Mouse (Mus musculus) heart, embryonic 12.5 days (tissue): ENCODE results near the gene Lamb2. TPM values are rescaled to one million over a fixed set of nuclear protein-coding genes. Genes with fewer than 3 reads are reported as not detected.

Experiments used
- ATAC-seq: fragments of 200-750 bp; cut with Nextera tagmentation; 2 replicates; pipeline ENCODE4 v1.8.0; 2017; ENCODE audit warnings: moderate TSS enrichment, moderate library complexity; ENCODE audit not compliant: insufficient number of reproducible peaks, low FRiP score
- H3K27ac ChIP-seq: fragments of 300-500 bp; sonication (generic); 2 replicates; pipeline ENCODE4 v1.5.1; 2016; ENCODE audit warnings: mild to moderate bottlenecking, moderate library complexity; ENCODE audit not compliant: poor library complexity, severe bottlenecking
- H3K27me3 ChIP-seq: fragments of 300-500 bp; sonication (generic); replicated peaks from 2 replicates; pipeline ENCODE4 v1.6.1; 2016; ENCODE audit warnings: mild to moderate bottlenecking, moderate library complexity
- H3K36me3 ChIP-seq: fragments of 300-500 bp; sonication (generic); 2 replicates; pipeline ENCODE4 v1.6.1; 2016; ENCODE audit warnings: mild to moderate bottlenecking, moderate library complexity
- H3K4me1 ChIP-seq: fragments of 300-500 bp; sonication (generic); replicated peaks from 2 replicates; pipeline ENCODE4 v1.6.1; 2016; ENCODE audit warnings: mild to moderate bottlenecking
- H3K4me2 ChIP-seq: fragments of 300-500 bp; sonication (generic); 2 replicates; pipeline ENCODE4 v1.6.1; 2016; ENCODE audit warnings: mild to moderate bottlenecking, moderate library complexity
- H3K4me3 ChIP-seq: fragments of 300-500 bp; sonication (generic); 2 replicates; pipeline ENCODE4 v1.5.1; 2016; ENCODE audit warnings: mild to moderate bottlenecking
- H3K9ac ChIP-seq: fragments of 300-500 bp; sonication (generic); 2 replicates; pipeline ENCODE4 v1.6.1; 2016; ENCODE audit warnings: mild to moderate bottlenecking, moderate library complexity
- H3K9me3 ChIP-seq: fragments of 300-500 bp; sonication (generic); replicated peaks from 2 replicates; pipeline ENCODE4 v1.6.1; 2016; ENCODE audit warnings: mild to moderate bottlenecking, moderate library complexity
- WGBS: fragments of 180-500 bp; shearing (Covaris S2); methylation state at CpG from one replicate; pipeline ENCODE4 v1.1.7; 2016; 5-methylcytosine and 5-hydroxymethylcytosine counted together
- polyA plus RNA-seq: library from polyadenylated mRNA; unstranded; fragments of >200 nt; fragmentation: Nextera tagmentation; extraction: Ambion mirVana; gene quantifications from 2 replicates; pipeline ENCODE4 v1.2.1, GENCODE M21; 2016

The Lamb2 gene
- polyA plus RNA-seq, 1 experiment from 2014 or later, result 67.2 TPM

DNA sequence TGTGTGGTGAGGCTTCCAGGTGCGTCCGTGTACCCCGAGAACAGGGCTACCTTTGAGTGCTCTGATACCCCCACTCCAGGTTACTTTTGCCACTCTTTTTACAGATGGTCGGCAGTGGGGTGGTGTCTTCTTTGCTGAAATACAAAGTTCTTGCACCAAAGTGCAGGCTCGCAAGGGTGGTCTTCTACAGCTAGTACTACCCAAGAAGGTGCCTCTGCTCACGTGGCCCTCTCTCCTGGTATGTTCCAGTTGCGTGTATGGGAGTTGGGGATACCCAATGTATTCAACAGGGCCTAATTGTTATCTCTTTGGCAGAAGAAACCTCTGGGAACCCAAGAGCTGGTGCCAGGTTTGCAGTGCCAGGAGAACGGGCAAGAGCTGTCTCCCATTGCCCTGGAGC lies 13.7 kb downstream of the Lamb2 start:
- Histone ChIP-seq H3K36me3 (peaks cover 81% of the 10 kb centered on the region), H3K27ac (no peak overlapping the region), H3K9me3 (no peaks in the 10 kb centered on the region), H3K4me2 (no peak overlapping the region), H3K4me1 (peaks cover 26% of the 10 kb centered on the region), H3K27me3 (no peaks in the 10 kb centered on the region), H3K9ac (no peak overlapping the region), H3K4me3 (no peak overlapping the region)
- ATAC-seq, result no peak
- WGBS, result 95% methylated on average over 8 of the region's 8 CpGs

DNA sequence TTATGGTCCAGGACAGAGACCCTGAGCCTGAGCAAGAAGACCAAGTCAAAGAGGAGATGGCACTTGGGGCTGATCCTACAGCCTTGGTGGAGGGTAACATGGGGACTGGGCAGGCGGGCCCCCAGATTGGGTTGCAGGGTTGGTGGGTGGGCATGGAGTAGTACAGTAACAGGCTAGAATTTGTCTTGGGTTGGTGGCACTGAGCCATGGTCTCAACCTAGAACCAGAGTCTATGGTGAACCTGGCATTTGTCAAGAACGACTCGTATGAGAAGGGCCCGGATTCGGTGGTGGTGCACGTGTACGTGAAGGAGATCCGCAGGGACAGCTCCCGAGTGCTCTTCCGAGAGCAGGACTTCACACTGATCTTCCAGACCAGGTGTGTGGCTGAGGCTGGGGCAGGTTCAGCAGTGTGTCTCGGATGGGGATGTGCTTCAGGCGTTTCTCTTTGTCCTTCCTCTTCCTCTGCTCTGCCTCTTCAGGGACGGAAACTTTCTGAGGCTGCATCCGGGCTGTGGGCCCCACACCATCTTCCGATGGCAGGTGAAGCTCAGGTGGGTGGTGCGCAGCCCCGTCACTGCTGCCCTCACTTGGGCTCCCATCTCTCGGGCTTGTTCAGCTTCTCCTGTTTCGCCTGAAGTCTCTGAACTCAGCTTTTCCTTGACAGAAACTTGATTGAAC lies 14.8 kb downstream of the Lamb2 start:
- H3K27me3 ChIP-seq, result no peaks in the 10 kb centered on the region
- WGBS, result 95% methylated on average over 19 of the region's 19 CpGs
- H3K4me1 ChIP-seq, result peaks cover 25% of the 10 kb centered on the region
- no peak overlapping the region for H3K4me2 ChIP-seq
- H3K9ac ChIP-seq, result no peak overlapping the region
- ATAC-seq, result no peak
- H3K9me3 ChIP-seq, result no peaks in the 10 kb centered on the region
- no peak overlapping the region for H3K27ac ChIP-seq
- peaks cover 81% of the 10 kb centered on the region for H3K36me3 ChIP-seq
- no peak overlapping the region for H3K4me3 ChIP-seq

DNA sequence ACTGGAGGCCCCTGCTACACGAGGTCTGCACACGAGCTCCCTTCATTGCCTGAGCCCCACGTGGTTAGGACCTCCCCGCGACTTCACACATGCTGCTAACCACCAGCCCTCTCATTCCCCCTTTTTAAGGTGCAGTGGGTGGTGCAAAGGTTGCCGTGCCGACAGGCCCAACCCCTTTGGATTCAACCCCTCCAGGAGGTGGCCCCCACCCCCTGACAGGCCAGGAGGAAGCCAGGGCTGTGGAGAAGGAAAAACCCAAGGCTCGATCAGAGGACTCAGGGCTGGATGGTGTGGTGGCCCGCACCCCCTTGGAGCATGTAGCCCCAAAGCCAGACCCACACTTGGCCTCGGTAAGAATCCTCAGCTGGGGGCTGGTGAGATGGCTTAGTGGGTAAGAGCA lies 15.4 kb downstream of the Lamb2 start:
- H3K4me2 ChIP-seq, result no peak overlapping the region
- ATAC-seq, result no peak
- H3K27me3 ChIP-seq, result no peaks in the 10 kb centered on the region
- H3K9ac ChIP-seq, result no peak overlapping the region
- WGBS, result 81% methylated on average over 10 of the region's 10 CpGs
- H3K4me1 ChIP-seq, result peaks cover 19% of the 10 kb centered on the region
- no peak overlapping the region for H3K4me3 ChIP-seq
- H3K36me3 ChIP-seq, result peaks cover 81% of the 10 kb centered on the region
- no peaks in the 10 kb centered on the region for H3K9me3 ChIP-seq
- no peak overlapping the region for H3K27ac ChIP-seq

DNA sequence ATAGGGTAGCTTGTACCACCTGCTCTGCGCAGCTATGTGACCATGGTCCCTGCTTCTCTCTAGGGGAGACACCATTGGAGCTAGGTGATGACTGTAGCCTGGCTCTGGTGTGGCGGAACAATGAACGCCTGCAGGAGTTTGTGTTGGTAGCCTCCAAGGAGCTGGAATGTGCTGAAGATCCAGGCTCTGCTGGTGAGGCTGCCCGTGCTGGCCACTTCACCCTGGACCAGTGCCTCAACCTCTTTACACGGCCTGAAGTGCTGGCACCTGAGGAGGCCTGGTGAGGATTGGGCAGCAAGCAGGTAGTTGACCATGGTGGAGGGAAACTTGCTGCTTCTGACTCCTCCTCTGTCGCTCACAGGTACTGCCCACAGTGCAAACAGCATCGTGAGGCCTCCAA lies 19.7 kb downstream of the Lamb2 start:
- Histone ChIP-seq H3K27me3 (no peaks in the 10 kb centered on the region), H3K4me1 (no peaks in the 10 kb centered on the region), H3K9me3 (no peaks in the 10 kb centered on the region), H3K9ac (no peak overlapping the region), H3K4me3 (no peak overlapping the region), H3K36me3 (peaks cover 94% of the 10 kb centered on the region), H3K4me2 (no peak overlapping the region), H3K27ac (no peak overlapping the region)
- 93% methylated on average over 7 of the region's 7 CpGs for WGBS
- no peak for ATAC-seq

DNA sequence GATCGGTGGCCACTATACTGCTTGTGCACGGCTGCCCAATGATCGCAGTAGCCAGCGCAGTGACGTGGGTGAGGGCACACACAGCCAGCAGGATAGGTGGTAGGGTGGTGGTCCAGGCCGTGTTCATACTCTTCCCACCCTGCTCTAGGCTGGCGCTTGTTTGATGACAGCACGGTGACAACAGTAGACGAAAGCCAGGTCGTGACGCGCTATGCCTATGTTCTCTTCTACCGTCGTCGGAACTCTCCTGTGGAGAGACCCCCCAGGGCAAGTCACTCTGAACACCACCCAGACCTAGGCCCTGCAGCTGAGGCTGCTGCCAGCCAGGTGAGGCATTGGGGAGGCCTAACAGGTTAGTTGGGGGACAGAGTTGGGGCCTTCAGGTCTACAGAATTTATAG lies 20.4 kb downstream of the Lamb2 start:
- H3K27me3 ChIP-seq, result no peaks in the 10 kb centered on the region
- ATAC-seq, result no peak
- H3K9me3 ChIP-seq, result no peaks in the 10 kb centered on the region
- H3K9ac ChIP-seq, result no peak overlapping the region
- H3K4me2 ChIP-seq, result no peak overlapping the region
- WGBS, result 86% methylated on average over 15 of the region's 15 CpGs
- H3K27ac ChIP-seq, result no peak overlapping the region
- H3K4me1 ChIP-seq, result no peaks in the 10 kb centered on the region
- H3K4me3 ChIP-seq, result no peak overlapping the region
- peaks cover 87% of the 10 kb centered on the region for H3K36me3 ChIP-seq

DNA sequence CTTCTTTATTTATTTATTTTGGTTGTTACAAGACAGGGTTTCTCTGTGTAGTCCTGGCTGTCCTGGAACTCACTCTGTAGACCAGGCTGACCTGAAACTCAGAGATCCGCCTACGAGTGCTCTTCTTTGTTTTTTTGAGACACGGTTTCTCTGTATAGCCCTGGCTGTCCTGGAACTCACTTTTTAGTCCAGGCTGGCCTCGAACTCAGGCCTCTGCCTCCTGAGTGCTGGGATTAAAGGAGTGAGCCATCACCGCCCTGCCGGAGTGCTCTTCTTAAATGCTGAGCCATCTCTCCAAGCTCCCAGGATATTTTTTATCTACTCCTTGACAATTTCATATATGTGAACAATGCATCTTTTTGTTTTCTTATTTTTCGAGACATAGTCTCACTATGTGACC lies 27.4 kb downstream of the Lamb2 start:
- Histone ChIP-seq H3K9ac (no peak overlapping the region), H3K4me3 (no peak overlapping the region), H3K27ac (no peak overlapping the region), H3K4me1 (peaks cover 14% of the 10 kb centered on the region), H3K4me2 (peak overlapping the region; percentile 91; the same call in 1 of the 2 replicates), H3K36me3 (peaks cover 44% of the 10 kb centered on the region), H3K9me3 (no peaks in the 10 kb centered on the region), H3K27me3 (no peaks in the 10 kb centered on the region)
- ATAC-seq, result no peak
- 84% methylated on average over 7 of the region's 7 CpGs for WGBS

DNA sequence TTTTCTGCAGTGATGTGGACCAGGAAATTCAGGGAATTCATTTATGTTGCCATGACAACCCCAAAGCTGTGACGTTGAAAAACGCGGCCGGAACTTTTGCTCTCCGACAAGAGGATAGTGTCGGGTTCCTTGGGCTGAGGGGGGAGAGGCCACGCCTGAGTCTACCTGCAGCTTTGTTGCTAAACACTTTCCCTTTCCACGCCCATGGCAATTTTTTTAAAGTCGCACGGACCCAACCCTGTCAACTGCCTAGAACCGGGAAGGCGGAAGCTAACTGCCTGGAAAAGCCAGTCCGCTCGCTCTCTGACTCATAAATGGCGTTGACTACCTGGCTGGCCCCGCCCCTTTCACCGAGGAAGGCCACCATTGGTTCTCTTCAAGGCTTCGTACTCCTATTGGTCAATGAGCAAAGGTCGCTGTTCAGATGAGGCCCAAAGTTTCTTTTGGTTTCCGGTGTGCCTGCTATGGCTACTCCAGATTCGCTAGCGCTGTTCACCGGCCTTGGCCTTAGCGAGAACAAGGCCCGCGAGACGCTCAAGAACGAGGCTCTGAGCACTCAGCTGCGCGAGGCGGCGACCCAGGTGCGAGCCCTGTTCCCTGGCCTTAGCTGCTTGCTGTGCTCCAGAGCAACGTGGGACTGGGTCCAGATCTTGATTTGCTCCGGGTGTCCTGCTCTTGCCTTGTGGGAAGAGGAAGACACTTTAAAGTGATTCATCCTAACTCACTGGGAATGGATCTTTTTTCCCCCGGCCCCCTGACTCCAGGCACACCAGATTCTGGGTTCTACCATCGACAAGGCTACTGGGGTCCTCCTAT lies 28.3 kb downstream of the Lamb2 start, which contains the start of gene Qars:
Qars (plus strand) TSS at position 88 of the 816 bp plus-strand sequence.
- H3K4me1 ChIP-seq, result peaks cover 14% of the 10 kb centered on the region
- under 1% methylated on average over 37 of the region's 37 CpGs for WGBS
- H3K27ac ChIP-seq, result peak within 1 kb of the TSS; percentile 49
- H3K27me3 ChIP-seq, result no peaks in the 10 kb centered on the region
- peak within 1 kb of the TSS; percentile 76 for H3K4me3 ChIP-seq
- H3K4me2 ChIP-seq, result peak within 1 kb of the TSS; percentile 91
- peak within 1 kb of the TSS; percentile 84 for H3K9ac ChIP-seq
- no peaks in the 10 kb centered on the region for H3K9me3 ChIP-seq
- peaks cover 45% of the 10 kb centered on the region for H3K36me3 ChIP-seq
- ATAC-seq, result peak; percentile 96

DNA sequence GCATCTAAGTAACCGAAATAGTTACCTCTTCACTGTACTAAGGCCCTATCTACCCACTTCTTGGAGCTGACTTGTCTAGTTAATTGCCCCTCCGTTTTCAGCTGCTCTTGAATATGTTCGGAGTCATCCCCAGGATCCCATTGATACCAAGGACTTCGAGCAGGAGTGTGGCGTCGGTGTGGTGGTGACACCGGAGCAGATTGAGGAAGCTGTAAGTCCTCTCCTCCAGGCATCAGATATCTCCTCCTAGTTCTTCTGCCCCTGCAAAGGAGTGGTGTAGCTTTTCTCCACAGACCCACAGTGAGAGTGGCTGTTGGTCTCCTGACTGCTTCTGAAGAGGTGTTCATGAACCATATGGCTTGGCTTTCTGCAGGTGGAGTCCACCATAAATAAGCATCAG lies 29.2 kb downstream of the Lamb2 start:
- no peak for ATAC-seq
- Histone ChIP-seq H3K4me1 (peaks cover 14% of the 10 kb centered on the region), H3K4me2 (peak overlapping the region; percentile 91), H3K4me3 (peak overlapping the region; percentile 76), H3K27me3 (no peaks in the 10 kb centered on the region), H3K9ac (peak overlapping the region; percentile 84), H3K9me3 (no peaks in the 10 kb centered on the region), H3K36me3 (peaks cover 46% of the 10 kb centered on the region), H3K27ac (no peak overlapping the region)
- 82% methylated on average over 7 of the region's 7 CpGs for WGBS

DNA sequence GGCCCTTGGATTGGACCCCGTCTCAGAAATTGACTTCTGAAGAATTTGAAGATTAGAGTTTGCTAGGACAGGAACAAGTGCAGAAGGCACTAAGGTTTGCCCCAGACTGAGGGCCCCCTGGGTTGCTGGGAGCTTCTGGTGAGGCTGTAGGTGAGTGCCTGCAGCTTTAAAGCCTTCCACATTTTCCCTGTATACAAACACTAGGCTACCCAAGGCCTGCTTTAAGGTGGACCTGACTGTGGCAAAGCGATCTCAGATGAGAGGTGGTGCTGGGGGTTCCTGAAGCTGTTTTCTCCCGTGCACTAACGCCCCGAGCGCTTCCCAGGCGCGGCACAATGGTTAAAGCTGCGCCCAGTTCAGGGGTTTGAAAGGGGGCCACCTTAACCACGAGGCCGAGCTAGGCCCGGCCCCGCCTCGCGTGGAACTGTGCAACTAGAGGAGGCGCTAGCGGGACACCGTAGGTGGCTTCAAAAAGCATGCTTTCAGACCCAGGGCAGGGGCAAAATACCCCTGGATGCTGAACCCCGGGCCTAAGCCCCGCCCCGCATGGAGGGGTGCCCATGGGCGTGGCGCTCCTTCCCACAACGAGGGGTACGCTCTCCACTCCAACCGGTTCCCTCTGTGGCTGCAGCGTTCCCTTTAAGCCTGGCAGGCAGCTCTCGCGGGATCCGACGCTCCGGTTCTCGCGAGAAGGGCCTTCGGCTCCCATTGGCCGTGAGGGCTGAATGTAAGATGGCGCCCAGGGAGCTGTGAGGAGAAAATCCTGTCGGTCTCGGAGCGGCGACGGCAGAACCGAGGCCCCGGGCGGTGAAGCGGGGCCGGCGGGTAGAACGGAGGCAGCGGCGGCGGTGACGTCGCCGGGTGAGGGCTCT lies 37.1 kb downstream of the Lamb2 start, which contains the start of gene Qrich1:
Qrich1 (plus strand) TSS at position 427 of the 872 bp plus-strand sequence.
- peaks cover 49% of the 10 kb centered on the region for H3K36me3 ChIP-seq
- WGBS, result under 1% methylated on average over 55 of the region's 55 CpGs
- no peaks in the 10 kb centered on the region for H3K9me3 ChIP-seq
- peak within 1 kb of the TSS; percentile 100 for H3K4me3 ChIP-seq
- peaks cover 25% of the 10 kb centered on the region for H3K4me1 ChIP-seq
- peak within 1 kb of the TSS; percentile 98 for H3K27ac ChIP-seq
- no peaks in the 10 kb centered on the region for H3K27me3 ChIP-seq
- H3K9ac ChIP-seq, result peak within 1 kb of the TSS; percentile 99
- peak; percentile 94 for ATAC-seq
- peak within 1 kb of the TSS; percentile 82 for H3K4me2 ChIP-seq

DNA sequence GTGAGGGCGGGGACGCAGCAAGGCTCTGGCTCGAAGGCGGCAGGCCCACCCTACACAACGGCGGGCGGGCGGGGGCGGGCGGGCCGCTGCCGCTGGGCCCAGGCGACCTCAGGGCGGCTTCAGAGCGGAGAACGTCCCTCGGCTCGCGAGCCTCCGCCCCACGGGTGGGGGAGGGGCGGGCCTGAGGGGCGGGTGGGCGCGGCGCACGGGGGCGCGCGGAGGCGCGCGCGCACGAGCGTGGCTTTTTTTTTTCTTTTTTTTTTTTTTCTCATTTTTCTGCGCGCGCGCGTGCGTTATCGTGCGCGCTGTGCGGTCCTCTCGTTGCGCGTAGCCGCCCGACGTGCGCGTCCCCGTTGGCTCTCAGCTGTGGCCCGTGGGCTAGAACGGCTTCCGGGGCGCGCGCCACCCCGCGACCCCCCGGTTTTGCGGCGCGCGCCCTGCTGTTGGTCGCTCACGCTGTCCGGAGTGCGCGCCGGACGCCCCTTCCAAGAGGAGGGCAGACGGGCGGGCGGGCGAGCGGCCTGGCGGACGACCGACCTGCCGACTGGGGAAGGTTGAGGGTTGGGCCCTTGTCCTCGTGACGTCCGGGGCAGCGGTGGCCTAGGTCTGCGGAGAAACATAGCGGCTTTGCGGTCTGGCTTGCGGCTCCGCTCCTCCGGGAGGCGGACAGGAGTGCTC lies 37.9 kb downstream of the Lamb2 start:
- Histone ChIP-seq H3K9me3 (no peaks in the 10 kb centered on the region), H3K36me3 (peaks cover 42% of the 10 kb centered on the region), H3K4me3 (peak overlapping the region; percentile 100), H3K9ac (peak overlapping the region; percentile 99), H3K27me3 (no peaks in the 10 kb centered on the region), H3K4me2 (peak overlapping the region; percentile 82), H3K27ac (peak overlapping the region; percentile 98), H3K4me1 (peaks cover 26% of the 10 kb centered on the region)
- peak; percentile 86 for ATAC-seq
- under 1% methylated on average over 80 of the region's 95 CpGs for WGBS
